30 mouse cellular contexts compared by ENCODE assay signal in genomic region chr14:20019486-20019885, GRCm38 (mm10).
"Had no signal": no experiment of that assay in that cellular context is flagged by ENCODE, and none has a peak within 500 bp of the region (broad histone marks: within the 10 kb centered on the region; RNA-seq: fewer than 3 reads in every experiment).

No protein-coding gene starts in this region.

- H3K4me2 ChIP-seq: limb, embryonic 12.5 days; limb, embryonic 13.5 days; limb, embryonic 15.5 days; liver, embryonic 11.5 days; liver, embryonic 12.5 days; liver, embryonic 13.5 days; liver, embryonic 15.5 days; lung, embryonic 14.5 days; lung, embryonic 15.5 days; midbrain, embryonic 11.5 days; midbrain, embryonic 12.5 days; midbrain, embryonic 13.5 days; midbrain, embryonic 15.5 days; neural tube, embryonic 12.5 days; neural tube, embryonic 13.5 days had no signal

- H3K9me3 ChIP-seq: limb, embryonic 10.5 days; limb, embryonic 12.5 days; limb, embryonic 13.5 days; limb, embryonic 15.5 days; liver, embryonic 12.5 days; liver, embryonic 13.5 days; liver, embryonic 15.5 days; lung, embryonic 15.5 days; midbrain, embryonic 10.5 days; midbrain, embryonic 12.5 days; midbrain, embryonic 13.5 days; midbrain, embryonic 15.5 days; neural tube, embryonic 12.5 days; neural tube, embryonic 13.5 days had no signal

- ATAC-seq: liver, embryonic 12.5 days; liver, postnatal 0 days; lung, postnatal 0 days; midbrain, embryonic 13.5 days; midbrain, embryonic 15.5 days; midbrain, embryonic 16.5 days had no signal

- H3K4me3 ChIP-seq: limb, embryonic 10.5 days; limb, embryonic 12.5 days; limb, embryonic 13.5 days; limb, embryonic 15.5 days; liver, embryonic 12.5 days; liver, embryonic 13.5 days; liver, embryonic 15.5 days; lung, embryonic 15.5 days; megakaryocyte, embryonic 14.5 days; midbrain, embryonic 10.5 days; midbrain, embryonic 12.5 days; midbrain, embryonic 13.5 days; midbrain, embryonic 15.5 days; myocyte; neural tube, embryonic 12.5 days; neural tube, embryonic 13.5 days had no signal

- DNase-seq: left cerebral cortex, postnatal 4 days; liver; liver, embryonic 13.5 days; liver, postnatal 0 days; lung, adult 2 months; lung, embryonic 14.5 days; lung, postnatal 14 days; lung, postnatal 4 days; midbrain, embryonic 14.5 days had no signal

- H3K27ac ChIP-seq: limb, embryonic 10.5 days; limb, embryonic 12.5 days; limb, embryonic 13.5 days; limb, embryonic 15.5 days; liver, embryonic 12.5 days; liver, embryonic 13.5 days; liver, embryonic 14.5 days; liver, embryonic 15.5 days; lung, embryonic 15.5 days; macrophage; midbrain, embryonic 10.5 days; midbrain, embryonic 12.5 days; midbrain, embryonic 13.5 days; midbrain, embryonic 15.5 days; neural tube, embryonic 12.5 days; neural tube, embryonic 13.5 days had no signal

- H3K27me3 ChIP-seq: limb, embryonic 12.5 days; limb, embryonic 13.5 days; limb, embryonic 15.5 days; liver, embryonic 12.5 days; liver, embryonic 13.5 days; liver, embryonic 15.5 days; lung, embryonic 15.5 days; midbrain, embryonic 12.5 days; midbrain, embryonic 13.5 days; midbrain, embryonic 15.5 days; neural tube, embryonic 12.5 days; neural tube, embryonic 13.5 days had no signal

- H3K4me1 ChIP-seq: limb, embryonic 10.5 days; limb, embryonic 12.5 days; limb, embryonic 13.5 days; limb, embryonic 15.5 days; liver, embryonic 15.5 days; lung, embryonic 15.5 days; midbrain, embryonic 10.5 days; midbrain, embryonic 12.5 days; midbrain, embryonic 13.5 days; midbrain, embryonic 15.5 days; neural tube, embryonic 12.5 days; neural tube, embryonic 13.5 days had no signal

- H3K36me3 ChIP-seq: limb, embryonic 10.5 days; limb, embryonic 12.5 days; limb, embryonic 13.5 days; limb, embryonic 15.5 days; liver, embryonic 12.5 days; liver, embryonic 13.5 days; liver, embryonic 15.5 days; lung, embryonic 15.5 days; midbrain, embryonic 10.5 days; midbrain, embryonic 12.5 days; midbrain, embryonic 13.5 days; midbrain, embryonic 15.5 days; neural tube, embryonic 12.5 days; neural tube, embryonic 13.5 days had no signal

- H3K9ac ChIP-seq: limb, embryonic 12.5 days; limb, embryonic 13.5 days; limb, embryonic 15.5 days; liver, embryonic 12.5 days; liver, embryonic 13.5 days; liver, embryonic 14.5 days; liver, embryonic 15.5 days; liver, postnatal 0 days; lung, embryonic 14.5 days; lung, embryonic 15.5 days; midbrain, embryonic 12.5 days; midbrain, embryonic 13.5 days; midbrain, embryonic 15.5 days; neural tube, embryonic 12.5 days; neural tube, embryonic 13.5 days had no signal
